In the genomic region with DNA sequence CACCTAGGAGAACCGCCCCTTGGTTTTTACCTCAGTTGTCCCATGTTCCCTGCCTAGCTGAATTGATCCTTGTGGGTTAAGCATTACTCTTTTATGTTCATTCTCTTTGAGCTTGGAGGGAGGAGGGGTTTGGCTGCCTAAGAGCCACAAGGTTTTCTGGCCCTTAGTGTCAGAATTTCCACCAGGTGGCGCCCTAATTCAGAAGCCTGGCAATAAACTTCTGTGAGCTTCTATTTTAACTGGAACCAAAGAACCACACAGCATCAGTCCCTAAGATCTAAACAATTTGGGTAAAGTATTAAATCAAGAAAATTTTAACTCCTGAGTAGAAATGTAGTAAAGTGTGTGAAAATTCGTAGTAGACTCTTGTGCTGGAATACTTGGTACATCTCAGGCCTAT, we compare ENCODE assay signal across 8 mouse cellular contexts.
DNase-seq lines count a peak whose midpoint lies in the region; ATAC-seq and TF ChIP-seq lines count a peak whose summit lies in the region.

No protein-coding gene starts in this region.

- no peaks in the 10 kb centered on the region for H3K27me3 ChIP-seq in heart, adult 2 months (ENCODE audit: control insufficient read depth, insufficient read depth, low read length)
- H3K27me3 ChIP-seq in heart, embryonic 12.5 days (replicated peaks), result no peaks in the 10 kb centered on the region
- H3K27me3 ChIP-seq in embryonic facial prominence, embryonic 15.5 days, result no peaks in the 10 kb centered on the region
- H3K27me3 ChIP-seq in spleen, adult 2 months (ENCODE audit: control insufficient read depth, insufficient read depth, low read length), result no peaks in the 10 kb centered on the region

- H3K27ac ChIP-seq in heart, adult 2 months, result peak overlapping the region; percentile 74
- no peak overlapping the region for H3K27ac ChIP-seq in heart, embryonic 12.5 days (ENCODE audit: poor library complexity, severe bottlenecking)
- peak overlapping the region; percentile 93 for H3K27ac ChIP-seq in embryonic facial prominence, embryonic 15.5 days (replicated peaks)
- H3K27ac ChIP-seq in macrophage, result 0 out of 2 replicates have a peak overlapping the region, but pooled peaks have one; percentile 33
- no peak overlapping the region for H3K27ac ChIP-seq in spleen, adult 2 months (ENCODE audit: insufficient read depth, low read length)

- H3K4me1 ChIP-seq in heart, adult 2 months (ENCODE audit: control insufficient read depth, insufficient read depth, low read length), result peaks cover 29% of the 10 kb centered on the region
- peaks cover 45% of the 10 kb centered on the region for H3K4me1 ChIP-seq in heart, embryonic 12.5 days (replicated peaks)
- peaks cover 32% of the 10 kb centered on the region for H3K4me1 ChIP-seq in embryonic facial prominence, embryonic 15.5 days
- peaks cover 11% of the 10 kb centered on the region for H3K4me1 ChIP-seq in spleen, adult 2 months (ENCODE audit: control insufficient read depth, insufficient read depth, insufficient read length)

- H3K9ac ChIP-seq in heart, adult 2 months (ENCODE audit: low read depth, low read length), result no peak overlapping the region; the same call in 1 of the 2 replicates
- no peak overlapping the region for H3K9ac ChIP-seq in heart, embryonic 12.5 days
- no peak overlapping the region for H3K9ac ChIP-seq in embryonic facial prominence, embryonic 15.5 days

- peak; percentile 57; the same call in 1 of the 2 replicates for TF ChIP-seq EP300 in heart, adult 2 months (IDR thresholded peaks at IDR 0.05; ENCODE audit: insufficient read depth, low read depth, low read length)

- H3K36me3 ChIP-seq in heart, adult 2 months (ENCODE audit: control insufficient read depth, insufficient read depth, low read length), result peaks cover 41% of the 10 kb centered on the region
- no peaks in the 10 kb centered on the region for H3K36me3 ChIP-seq in heart, embryonic 12.5 days
- H3K36me3 ChIP-seq in embryonic facial prominence, embryonic 15.5 days, result no peaks in the 10 kb centered on the region
- no peaks in the 10 kb centered on the region for H3K36me3 ChIP-seq in macrophage (ENCODE audit: inconsistent target)
- H3K36me3 ChIP-seq in spleen, adult 2 months (ENCODE audit: control insufficient read depth, insufficient read depth, low read length), result peaks cover 3% of the 10 kb centered on the region; the same call in 1 of the 2 replicates

- H3K4me3 ChIP-seq in heart, adult 2 months, result no peak overlapping the region
- H3K4me3 ChIP-seq in heart, embryonic 12.5 days, result no peak overlapping the region
- H3K4me3 ChIP-seq in embryonic facial prominence, embryonic 15.5 days (replicated peaks), result no peak overlapping the region
- no peak overlapping the region for H3K4me3 ChIP-seq in macrophage (ENCODE audit: inconsistent target)
- H3K4me3 ChIP-seq in spleen, adult 2 months (ENCODE audit: extremely low read depth, insufficient read depth, insufficient read length), result no peak overlapping the region

- ATAC-seq in heart, embryonic 12.5 days (ENCODE audit: insufficient number of reproducible peaks, low FRiP score), result no peak
- ATAC-seq in embryonic facial prominence, embryonic 15.5 days (ENCODE audit: insufficient number of reproducible peaks, low FRiP score, low TSS enrichment, low read depth), result peak; percentile 16; the same call in 1 of the 2 replicates
- peak; percentile 29 to 63; a peak in 2 of 4 replicates for ATAC-seq in hematopoietic stem cell, adult 5-6 weeks (replicated peaks in 1 of 2; ENCODE audit: insufficient read depth in 1 of 2, low FRiP score in 2 of 2, low TSS enrichment in 1 of 2, low read depth in 1 of 2, poor library complexity in 2 of 2, severe bottlenecking in 2 of 2)

- no peak for TF ChIP-seq POLR2A in heart, adult 2 months (IDR thresholded peaks at IDR 0.05; ENCODE audit: insufficient read depth, low read depth, low read length)
- no peak for TF ChIP-seq POLR2A in spleen, adult 2 months (IDR thresholded peaks at IDR 0.05; ENCODE audit: low read depth, low read length)

- intact Hi-C loops in heart, adult 2 months (cut with DNase I), result loop anchor here (2.0 to 5.0 kb wide), 3 partner anchors 27 to 98 kb away; no protein-coding TSS in a partner anchor

- peak; percentile 79 to 80 for DNase-seq in heart, adult 2 months
- DNase-seq in adrenal gland, postnatal 4 days (ENCODE audit: low spot score in 2 of 2), result peak; percentile 48 to 66
- DNase-seq in left cerebral cortex, adult 18-20 months (ENCODE audit: low spot score in 2 of 2), result peak; percentile 70 to 73
- DNase-seq in spleen, adult 2 months (ENCODE audit: low read depth in 1 of 2, low spot score in 2 of 2), result peak; percentile 57 to 81

- no peak overlapping the region for H3K4me2 ChIP-seq in heart, embryonic 12.5 days
- 0 out of 2 replicates have a peak overlapping the region, but pooled peaks have one; percentile 9 for H3K4me2 ChIP-seq in embryonic facial prominence, embryonic 15.5 days (replicated peaks)

- 31% methylated on average over 3 of the region's 3 CpGs for WGBS in heart, adult 2 months
- WGBS in heart, embryonic 12.5 days, result 32% methylated on average over 3 of the region's 3 CpGs
- 25% methylated on average over 3 of the region's 3 CpGs for WGBS in embryonic facial prominence, embryonic 15.5 days
- WGBS in macrophage (ENCODE audit: missing documents), result 51% methylated on average over 3 of the region's 3 CpGs
- WGBS in spleen, adult 2 months, result 36% methylated on average over 3 of the region's 3 CpGs

- H3K9me3 ChIP-seq in heart, embryonic 12.5 days (replicated peaks), result no peaks in the 10 kb centered on the region
- H3K9me3 ChIP-seq in embryonic facial prominence, embryonic 15.5 days (replicated peaks), result no peaks in the 10 kb centered on the region

- peak; percentile 90 for TF ChIP-seq CTCF in heart, adult 2 months (IDR thresholded peaks at IDR 0.05)
- TF ChIP-seq CTCF in spleen, adult 2 months (IDR thresholded peaks at IDR 0.05; ENCODE audit: extremely low read depth, insufficient read depth, insufficient read length, insufficient replicate concordance), result peak; percentile 53; the same call in 1 of the 2 replicates

- peaks cover 2% of the 10 kb centered on the region for H3K79me2 ChIP-seq in heart, adult 2 months (replicated peaks; ENCODE audit: control insufficient read depth, insufficient read depth, low read length)
- H3K79me2 ChIP-seq in macrophage (ENCODE audit: inconsistent target), result no peaks in the 10 kb centered on the region

Comparison
In these comparisons a context has a peak if more than half of its experiments do, and no peak if none do; other contexts are left out.
1. H3K27ac ChIP-seq: peak in heart, adult 2 months (single experiment), embryonic facial prominence, embryonic 15.5 days (single experiment) and macrophage (single experiment); none in heart, embryonic 12.5 days (single experiment) and spleen, adult 2 months (single experiment).
2. Peak in every context shown above with its lines, with median percentiles within 50 percentile points of each other: DNase-seq.